Mouse (Mus musculus) MEL (cell line): ENCODE data around the gene 2010109A12Rik.

Experiments used
- CHD2 ChIP-seq: IDR thresholded peaks from 2 replicates; pipeline ENCODE4 v1.6.1; 2011; ENCODE audit warnings: low read length, improper control_type of control experiment
- CTCF ChIP-seq, 3 experiments: IDR thresholded peaks in 2 of 3; conservative IDR thresholded peaks in 1 of 3; 2 replicates each; pipeline ENCODE4 v1.5.1; 2011 to 2012; ENCODE audit warnings: low read length in 3 of 3, low read depth in 2 of 3, mild to moderate bottlenecking in 2 of 3, improper control_type of control experiment in 1 of 3, inconsistent platforms in 1 of 3, mixed read lengths in 1 of 3, moderate library complexity in 1 of 3; ENCODE audit not compliant: control insufficient read depth in 1 of 3, insufficient read depth in 1 of 3, poor library complexity in 1 of 3, severe bottlenecking in 1 of 3
- E2F4 ChIP-seq: IDR thresholded peaks from 2 replicates; pipeline ENCODE4 v1.6.1; 2011; ENCODE audit warnings: low read depth, low read length, improper control_type of control experiment, borderline replicate concordance
- EP300 ChIP-seq, 2 experiments: IDR thresholded peaks; 2 replicates each; pipeline ENCODE4 v1.6.1; 2011; ENCODE audit warnings: improper control_type of control experiment in 2 of 2, low read length in 2 of 2, low read depth in 1 of 2, mild to moderate bottlenecking in 1 of 2
- GATA1 ChIP-seq: IDR thresholded peaks from 2 replicates; pipeline ENCODE4 v1.6.1; 2011; ENCODE audit warnings: low read depth, low read length, improper control_type of control experiment
- MAFK ChIP-seq: IDR thresholded peaks from 2 replicates; pipeline ENCODE4 v1.6.1; 2011; ENCODE audit warnings: low read depth, mild to moderate bottlenecking, low read length, improper control_type of control experiment, borderline replicate concordance
- NRF1 ChIP-seq: IDR thresholded peaks from 2 replicates; pipeline ENCODE4 v1.6.1; 2014; ENCODE audit warnings: low read depth, mild to moderate bottlenecking, inconsistent platforms, low read length, improper control_type of control experiment, moderate library complexity; ENCODE audit not compliant: poor library complexity, insufficient read depth, severe bottlenecking
- POLR2A ChIP-seq, 2 experiments: IDR thresholded peaks; 2 replicates each; pipeline ENCODE4 v1.6.1; 2011 to 2012; ENCODE audit warnings: low read length in 2 of 2, mild to moderate bottlenecking in 2 of 2, control low read depth in 1 of 2, improper control_type of control experiment in 1 of 2, low read depth in 1 of 2, moderate library complexity in 1 of 2; ENCODE audit not compliant: control insufficient read depth in 1 of 2, insufficient read depth in 1 of 2, poor library complexity in 1 of 2
- POLR2AphosphoS2 ChIP-seq: IDR thresholded peaks from 2 replicates; pipeline ENCODE4 v1.6.1; 2011; ENCODE audit warnings: low read length, improper control_type of control experiment
- POLR2AphosphoS5 ChIP-seq: IDR thresholded peaks from 2 replicates; pipeline ENCODE4 v1.6.1; 2012; ENCODE audit warnings: low read depth, borderline replicate concordance, mild to moderate bottlenecking, inconsistent platforms, low read length, moderate library complexity, mixed read lengths
- TAL1 ChIP-seq: IDR thresholded peaks from 2 replicates; pipeline ENCODE4 v1.6.1; 2012; ENCODE audit warnings: mild to moderate bottlenecking, inconsistent platforms, low read length, moderate library complexity, mixed read lengths
- ZNF384 ChIP-seq: IDR thresholded peaks from 2 replicates; pipeline ENCODE4 v1.6.1; 2012; ENCODE audit warnings: low read depth, mild to moderate bottlenecking, inconsistent platforms, low read length, improper control_type of control experiment

DNA sequence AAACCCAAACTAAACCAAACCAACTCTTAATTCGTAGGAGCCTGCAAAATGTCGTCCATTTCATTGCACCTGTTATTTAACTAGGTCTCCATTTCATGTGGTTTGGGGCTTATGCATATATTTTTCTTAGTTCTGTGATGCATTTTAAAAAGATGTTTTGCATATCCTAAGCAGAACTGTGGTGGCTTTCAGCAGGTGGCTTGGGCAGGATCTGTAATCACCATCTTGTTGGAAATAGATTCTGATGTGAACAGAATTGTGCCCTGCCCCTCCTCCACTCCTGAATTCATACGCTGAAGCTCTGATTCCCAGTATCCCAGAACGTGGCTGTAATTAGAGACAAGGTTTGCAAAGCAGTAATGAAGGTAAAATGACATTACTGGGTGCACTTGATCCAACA is 27.8 kb downstream of the 2010109A12Rik start:
- no peak for TF ChIP-seq CTCF (IDR thresholded peaks at IDR 0.05 in 2 of 3, conservative IDR thresholded peaks at IDR 0.05 in 1 of 3; ENCODE audit: control insufficient read depth in 1 of 3, insufficient read depth in 1 of 3, low read depth in 2 of 3, low read length in 3 of 3, poor library complexity in 1 of 3, severe bottlenecking in 1 of 3)
- no peak for TF ChIP-seq POLR2AphosphoS2
- no peak for TF ChIP-seq ZNF384
- TF ChIP-seq POLR2A (IDR thresholded peaks at IDR 0.05; ENCODE audit: control insufficient read depth in 1 of 2, insufficient read depth in 1 of 2, low read depth in 1 of 2, low read length in 2 of 2, poor library complexity in 1 of 2) = no peak
- no peak for TF ChIP-seq MAFK
- no peak for TF ChIP-seq POLR2AphosphoS5
- TF ChIP-seq CHD2 = no peak
- TF ChIP-seq GATA1 = no peak
- TF ChIP-seq EP300 (IDR thresholded peaks at IDR 0.05; ENCODE audit: low read depth in 1 of 2, low read length in 2 of 2) = no peak
- TF ChIP-seq TAL1 = no peak
- no peak for TF ChIP-seq E2F4
- TF ChIP-seq NRF1 = no peak
